Mouse (Mus musculus) embryonic facial prominence, embryonic 12.5 days (tissue): ENCODE measurements around the gene Osgin1. TPM values are rescaled to one million over a fixed set of nuclear protein-coding genes. Genes with fewer than 3 reads are reported as not detected.
A peak's percentile ranks its signal among the peaks of the same experiment; 100 is the strongest.

ENCODE experiments used
- ATAC-seq: fragments of 200-750 bp; cut with Nextera tagmentation; 2 replicates; pipeline ENCODE4 v1.8.0; 2017; ENCODE audit not compliant: insufficient number of reproducible peaks, insufficient read depth, low FRiP score, low TSS enrichment
- H3K27ac ChIP-seq: fragments of 300-500 bp; sonication (generic); 2 replicates; pipeline ENCODE4 v1.5.1; 2016; ENCODE audit warnings: mild to moderate bottlenecking
- H3K27me3 ChIP-seq: fragments of 300-500 bp; sonication (generic); 2 replicates; pipeline ENCODE4 v1.6.1; 2016; ENCODE audit warnings: mild to moderate bottlenecking, moderate library complexity
- H3K36me3 ChIP-seq: fragments of 300-500 bp; sonication (generic); 2 replicates; pipeline ENCODE4 v1.6.1; 2016; ENCODE audit warnings: mild to moderate bottlenecking
- H3K4me1 ChIP-seq: fragments of 300-500 bp; sonication (generic); 2 replicates; pipeline ENCODE4 v1.6.1; 2016
- H3K4me2 ChIP-seq: fragments of 300-500 bp; sonication (generic); replicated peaks from 2 replicates; pipeline ENCODE4 v1.6.1; 2016; ENCODE audit warnings: mild to moderate bottlenecking, moderate library complexity
- H3K4me3 ChIP-seq: fragments of 300-500 bp; sonication (generic); 2 replicates; pipeline ENCODE4 v1.5.1; 2016; ENCODE audit warnings: mild to moderate bottlenecking
- H3K9ac ChIP-seq: fragments of 300-500 bp; sonication (generic); 2 replicates; pipeline ENCODE4 v1.6.1; 2016; ENCODE audit warnings: mild to moderate bottlenecking, moderate library complexity
- H3K9me3 ChIP-seq: fragments of 300-500 bp; sonication (generic); 2 replicates; pipeline ENCODE4 v1.6.1; 2016; ENCODE audit warnings: mild to moderate bottlenecking, moderate library complexity
- WGBS: fragments of 180-500 bp; shearing (Covaris S2); methylation state at CpG from one replicate; pipeline ENCODE4 v1.1.7; 2016; 5-methylcytosine and 5-hydroxymethylcytosine counted together
- polyA plus RNA-seq: library from polyadenylated mRNA; unstranded; fragments of >200 nt; fragmentation: Nextera tagmentation; extraction: Ambion mirVana; gene quantifications from 2 replicates; pipeline ENCODE4 v1.2.1, GENCODE M21; 2016

The Osgin1 gene
- 0.43 and 0.56 TPM in 2 replicates for polyA plus RNA-seq

DNA sequence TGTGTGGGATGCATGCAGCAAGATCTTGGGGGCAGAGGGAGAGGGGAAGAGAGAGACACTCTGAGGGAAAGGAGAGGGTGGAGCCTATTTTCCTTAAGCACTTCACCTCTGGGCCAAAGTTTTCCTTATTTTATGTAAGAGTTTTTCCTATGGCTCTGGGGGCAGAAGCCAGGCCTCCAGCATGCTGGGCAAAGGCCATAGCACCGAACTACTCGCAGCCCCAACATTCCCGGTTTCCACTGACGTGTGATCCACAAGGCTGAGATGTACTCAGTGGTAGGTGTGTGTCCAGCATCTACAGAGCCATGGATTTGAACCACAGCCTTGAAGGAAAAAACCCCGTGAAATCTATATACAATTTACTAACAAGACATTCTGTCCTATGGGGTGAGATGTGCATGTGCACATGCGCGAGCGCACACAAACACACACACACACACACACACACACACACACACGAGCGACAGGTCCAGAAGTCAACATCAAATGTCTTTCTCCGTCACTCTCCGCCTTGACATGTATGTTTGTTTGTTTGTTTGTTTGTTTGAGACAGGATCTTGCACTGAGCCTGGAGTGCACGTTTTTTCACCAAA, at the start of gene Osgin1:
Osgin1 (plus strand) TSS at position 543 of the 593 bp plus-strand sequence.
- Histone ChIP-seq H3K9me3 (no peaks in the 10 kb centered on the region), H3K4me2 (no peak within 1 kb of the TSS), H3K4me3 (no peak within 1 kb of the TSS), H3K36me3 (no peaks in the 10 kb centered on the region), H3K4me1 (0 out of 2 replicates have a peak, but pooled peaks cover 3% of the 10 kb centered on the region), H3K27me3 (no peaks in the 10 kb centered on the region), H3K9ac (no peak within 1 kb of the TSS), H3K27ac (no peak within 1 kb of the TSS)
- ATAC-seq = no peak
- WGBS = 89% methylated on average over 13 of the region's 13 CpGs

DNA sequence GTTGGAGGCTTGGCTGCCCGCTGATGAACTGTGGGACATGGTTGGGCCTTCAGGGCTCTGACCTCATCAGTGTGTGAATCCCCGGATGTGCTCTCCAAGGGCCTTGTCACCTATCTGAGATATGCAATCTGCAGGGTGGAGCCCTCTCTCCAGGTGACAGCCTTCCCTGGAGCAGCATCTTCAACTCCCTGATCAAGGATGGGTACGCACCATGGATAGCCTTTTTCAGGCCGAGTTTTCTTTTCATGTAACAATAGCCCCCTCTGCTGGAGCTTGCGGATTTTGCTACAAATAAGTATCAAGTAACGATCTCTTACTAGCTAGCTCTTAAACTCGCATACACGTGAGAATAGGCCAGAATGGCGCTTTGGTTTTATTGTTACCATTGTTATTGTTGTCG, 49.4 kb upstream of the Osgin1 start:
- Histone ChIP-seq H3K9me3 (no peaks in the 10 kb centered on the region), H3K4me3 (no peak overlapping the region), H3K27me3 (no peaks in the 10 kb centered on the region), H3K4me1 (no peaks in the 10 kb centered on the region), H3K27ac (no peak overlapping the region), H3K9ac (no peak overlapping the region), H3K36me3 (no peaks in the 10 kb centered on the region), H3K4me2 (no peak overlapping the region)
- 26% methylated on average over 10 of the region's 10 CpGs for WGBS
- 0 out of 2 replicates have a peak, but pooled peaks have one; percentile 60 for ATAC-seq

DNA sequence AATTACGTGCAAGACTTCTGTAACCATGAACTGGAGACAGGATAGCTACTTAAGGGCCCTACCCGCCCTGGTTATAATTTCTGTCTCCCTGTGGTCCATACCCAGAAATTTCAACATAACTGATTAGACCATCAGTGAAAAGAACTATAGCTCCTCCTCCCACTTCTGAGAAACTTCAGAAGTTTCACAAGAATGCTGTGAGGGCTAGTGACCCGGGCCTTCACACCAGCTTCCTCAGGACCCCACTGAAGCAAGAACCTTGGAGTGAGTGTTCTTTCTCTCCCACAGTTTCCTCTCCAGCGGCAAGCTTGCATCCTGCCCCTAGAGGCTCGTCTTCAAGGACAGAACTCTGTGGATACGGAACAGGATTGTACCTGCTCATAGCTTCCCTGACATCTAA, 48.1 kb upstream of the Osgin1 start:
- H3K27me3 ChIP-seq = no peaks in the 10 kb centered on the region
- WGBS = 73% methylated on average over 6 of the region's 6 CpGs
- H3K9me3 ChIP-seq = no peaks in the 10 kb centered on the region

DNA sequence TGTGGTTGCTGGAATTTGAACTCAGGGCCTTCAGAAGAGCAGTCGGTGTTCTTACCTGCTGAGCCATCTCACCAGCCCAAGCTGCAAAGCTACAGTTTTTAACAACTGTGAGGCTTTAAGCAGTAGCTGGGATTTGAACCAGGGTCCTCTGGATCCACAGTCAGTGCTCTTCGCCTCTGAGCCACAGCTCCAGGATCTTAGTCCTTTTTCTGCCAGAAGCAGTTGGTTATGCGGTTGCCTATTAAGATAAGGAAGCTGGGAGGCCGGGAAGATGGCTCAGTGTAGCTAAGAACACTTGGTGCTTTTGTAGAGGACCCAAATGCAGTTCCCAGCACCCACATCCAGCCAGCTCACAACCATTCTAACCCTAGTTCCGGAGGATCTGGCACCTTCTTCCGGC, 46.9 kb upstream of the Osgin1 start:
- no peaks in the 10 kb centered on the region for H3K9me3 ChIP-seq
- no peaks in the 10 kb centered on the region for H3K4me1 ChIP-seq
- no peak overlapping the region for H3K4me2 ChIP-seq
- ATAC-seq = no peak
- WGBS = 78% methylated on average over 6 of the region's 6 CpGs
- no peak overlapping the region for H3K9ac ChIP-seq
- no peak overlapping the region for H3K4me3 ChIP-seq
- no peaks in the 10 kb centered on the region for H3K36me3 ChIP-seq
- H3K27ac ChIP-seq = no peak overlapping the region
- H3K27me3 ChIP-seq = no peaks in the 10 kb centered on the region

More for the DNA sequence above, 48.1 kb upstream of the Osgin1 start:
- no peaks in the 10 kb centered on the region for H3K36me3 ChIP-seq
- no peak overlapping the region for H3K4me2 ChIP-seq
- no peak for ATAC-seq
- H3K4me3 ChIP-seq = no peak overlapping the region
- no peak overlapping the region for H3K27ac ChIP-seq
- no peak overlapping the region for H3K9ac ChIP-seq
- H3K4me1 ChIP-seq = no peaks in the 10 kb centered on the region

DNA sequence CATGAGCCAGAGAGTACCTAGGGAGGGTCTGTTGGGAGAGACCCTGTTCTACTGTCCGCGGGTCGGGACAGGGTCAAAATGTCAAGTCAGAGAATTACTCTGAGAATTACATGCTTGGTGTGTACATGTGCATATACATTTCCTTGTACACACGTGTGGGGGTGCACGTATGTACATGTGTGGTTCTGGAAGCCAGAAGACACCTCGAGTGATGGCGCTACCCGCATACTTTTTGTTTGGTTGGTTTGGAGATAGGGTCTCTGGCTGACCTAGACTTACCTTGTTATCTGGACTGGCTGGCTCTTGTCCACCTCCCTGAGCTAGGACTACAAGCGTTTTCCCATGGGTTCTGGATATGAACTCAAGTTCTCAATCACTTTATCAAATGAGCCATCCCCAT, 39.8 kb upstream of the Osgin1 start:
- H3K4me2 ChIP-seq = peak overlapping the region; percentile 97
- 0 out of 2 replicates have a peak, but pooled peaks cover 6% of the 10 kb centered on the region for H3K36me3 ChIP-seq
- WGBS = 74% methylated on average over 9 of the region's 9 CpGs
- peak overlapping the region; percentile 79; the same call in 1 of the 2 replicates for H3K9ac ChIP-seq
- H3K4me1 ChIP-seq = peaks cover 6% of the 10 kb centered on the region
- H3K27ac ChIP-seq = no peak overlapping the region
- ATAC-seq = no peak
- no peaks in the 10 kb centered on the region for H3K27me3 ChIP-seq
- H3K4me3 ChIP-seq = peak overlapping the region; percentile 91
- H3K9me3 ChIP-seq = no peaks in the 10 kb centered on the region

DNA sequence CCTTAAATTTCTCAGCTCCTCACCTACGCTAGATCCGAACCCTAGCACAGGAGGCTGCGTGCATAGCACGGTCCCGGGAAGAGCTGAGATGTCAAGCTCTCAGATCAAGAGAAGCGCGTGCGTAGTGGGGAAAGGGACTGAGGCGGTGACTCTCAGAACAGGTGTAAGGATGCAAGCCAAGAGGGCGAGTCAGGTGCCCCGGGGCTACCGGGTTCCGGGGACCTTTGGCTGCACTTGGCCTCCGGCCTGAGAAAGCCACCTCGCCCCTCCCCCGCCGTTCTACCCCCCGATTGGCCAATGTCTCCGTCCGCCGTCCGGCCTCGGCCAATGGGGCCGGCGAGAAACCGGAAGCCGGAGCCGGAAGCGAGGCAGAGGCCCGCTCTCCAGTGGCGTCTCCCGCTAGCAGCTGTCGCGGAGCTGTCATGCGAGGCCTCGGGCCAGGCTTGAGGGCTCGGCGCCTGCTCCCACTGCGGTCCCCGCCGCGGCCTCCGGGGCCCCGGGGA, 39.3 kb upstream of the Osgin1 start, which contains the start of gene Mlycd:
Mlycd (plus strand) TSS at position 355 of the 503 bp plus-strand sequence.
- H3K27me3 ChIP-seq = no peaks in the 10 kb centered on the region
- H3K27ac ChIP-seq = peak within 1 kb of the TSS; percentile 61
- ATAC-seq = peak; percentile 92
- WGBS = 2% methylated on average over 42 of the region's 44 CpGs
- peak within 1 kb of the TSS; percentile 97 for H3K4me2 ChIP-seq
- peak within 1 kb of the TSS; percentile 79 for H3K9ac ChIP-seq
- H3K4me3 ChIP-seq = peak within 1 kb of the TSS; percentile 91
- peaks cover 6% of the 10 kb centered on the region for H3K4me1 ChIP-seq
- 0 out of 2 replicates have a peak, but pooled peaks cover 6% of the 10 kb centered on the region for H3K36me3 ChIP-seq
- H3K9me3 ChIP-seq = no peaks in the 10 kb centered on the region

DNA sequence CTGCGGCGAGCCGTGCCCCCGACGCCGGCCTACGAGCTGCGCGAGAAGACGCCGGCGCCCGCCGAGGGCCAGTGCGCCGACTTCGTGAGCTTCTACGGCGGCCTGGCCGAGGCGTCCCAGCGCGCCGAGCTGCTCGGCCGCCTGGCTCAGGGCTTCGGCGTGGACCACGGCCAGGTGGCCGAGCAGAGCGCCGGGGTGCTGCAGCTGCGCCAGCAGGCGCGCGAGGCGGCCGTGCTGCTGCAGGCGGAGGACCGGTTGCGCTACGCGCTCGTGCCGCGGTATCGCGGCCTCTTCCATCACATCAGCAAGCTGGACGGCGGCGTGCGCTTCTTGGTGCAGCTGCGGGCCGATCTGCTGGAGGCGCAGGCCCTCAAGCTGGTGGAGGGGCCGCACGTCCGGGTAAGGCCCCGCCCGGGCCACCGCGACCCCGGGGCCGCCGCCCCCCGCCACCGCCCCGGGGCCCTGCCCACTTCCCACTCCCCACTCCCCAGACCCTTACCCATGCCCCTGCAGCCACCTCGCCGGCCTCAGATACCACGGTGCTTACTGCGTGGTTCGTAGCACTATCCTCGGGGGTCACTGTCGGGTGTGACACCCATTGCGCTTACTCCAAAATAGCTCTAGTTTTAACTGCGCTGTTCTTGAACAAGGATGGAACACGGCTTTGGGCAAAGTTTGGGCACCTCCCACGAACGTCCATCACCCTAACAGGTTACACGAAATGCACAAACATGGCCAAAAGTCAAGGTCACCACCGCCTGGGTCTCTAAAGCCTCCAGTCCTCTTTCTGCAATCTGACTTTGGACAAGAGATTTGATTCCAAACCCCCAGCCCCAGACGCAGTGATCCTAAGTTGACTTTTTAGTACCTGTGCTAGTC, 38.6 kb upstream of the Osgin1 start:
- 0 out of 2 replicates have a peak, but pooled peaks cover 6% of the 10 kb centered on the region for H3K36me3 ChIP-seq
- H3K9ac ChIP-seq = peak overlapping the region; percentile 79

DNA sequence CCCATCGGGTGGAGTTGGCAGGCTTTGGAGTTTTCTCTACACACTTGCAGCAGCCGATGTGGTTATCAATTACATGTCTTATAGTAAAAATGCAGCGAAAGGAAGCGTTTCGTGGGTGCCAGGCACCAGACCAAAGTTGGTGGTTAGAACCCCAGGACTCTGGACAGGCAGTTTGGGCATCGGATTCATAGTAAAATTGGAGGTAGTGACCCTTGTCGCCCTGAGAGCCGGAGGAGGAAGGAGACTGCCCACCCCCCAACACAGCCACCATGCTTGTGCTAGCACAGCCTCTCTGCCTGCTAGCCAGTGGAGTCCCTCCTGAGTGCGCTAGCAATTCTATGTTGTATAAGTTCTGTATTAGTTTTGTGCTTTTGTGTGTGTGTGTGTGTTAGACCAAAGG, 35.4 kb upstream of the Osgin1 start:
- no peak overlapping the region for H3K9ac ChIP-seq
- no peak overlapping the region for H3K27ac ChIP-seq
- H3K4me1 ChIP-seq = peaks cover 8% of the 10 kb centered on the region
- no peak overlapping the region for H3K4me3 ChIP-seq
- no peak for ATAC-seq
- H3K36me3 ChIP-seq = peaks cover 14% of the 10 kb centered on the region
- no peaks in the 10 kb centered on the region for H3K9me3 ChIP-seq
- H3K27me3 ChIP-seq = no peaks in the 10 kb centered on the region
- WGBS = 83% methylated on average over 9 of the region's 9 CpGs
- H3K4me2 ChIP-seq = no peak overlapping the region

More for the DNA sequence above, 38.6 kb upstream of the Osgin1 start:
- Histone ChIP-seq H3K4me3 (peak overlapping the region; percentile 91), H3K4me1 (peaks cover 6% of the 10 kb centered on the region), H3K4me2 (peak overlapping the region; percentile 97), H3K27me3 (no peaks in the 10 kb centered on the region), H3K27ac (peak overlapping the region; percentile 61), H3K9me3 (no peaks in the 10 kb centered on the region)
- 6% methylated on average over 82 of the region's 83 CpGs for WGBS
- ATAC-seq = peak; percentile 43; the same call in 1 of the 2 replicates

DNA sequence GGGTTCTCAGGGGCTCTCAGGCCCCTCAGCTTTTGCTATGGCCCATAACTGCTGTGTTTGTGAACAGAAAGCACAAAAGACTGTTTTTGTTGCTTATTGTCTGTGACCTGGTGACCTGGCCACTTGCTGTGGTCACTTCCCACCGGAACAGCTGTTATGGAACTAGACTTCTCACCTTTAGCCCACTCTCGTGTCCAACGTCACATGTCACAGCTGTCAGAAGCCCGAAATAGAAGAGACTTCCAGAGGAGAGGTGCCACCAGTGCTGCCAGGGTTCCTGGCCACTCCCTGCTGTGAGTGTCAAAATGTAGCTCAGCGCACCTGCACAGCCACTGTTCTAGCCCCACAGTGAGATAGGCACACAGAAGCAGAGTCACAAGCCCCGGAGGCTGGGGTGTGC, 34.7 kb upstream of the Osgin1 start:
- no peaks in the 10 kb centered on the region for H3K27me3 ChIP-seq

DNA sequence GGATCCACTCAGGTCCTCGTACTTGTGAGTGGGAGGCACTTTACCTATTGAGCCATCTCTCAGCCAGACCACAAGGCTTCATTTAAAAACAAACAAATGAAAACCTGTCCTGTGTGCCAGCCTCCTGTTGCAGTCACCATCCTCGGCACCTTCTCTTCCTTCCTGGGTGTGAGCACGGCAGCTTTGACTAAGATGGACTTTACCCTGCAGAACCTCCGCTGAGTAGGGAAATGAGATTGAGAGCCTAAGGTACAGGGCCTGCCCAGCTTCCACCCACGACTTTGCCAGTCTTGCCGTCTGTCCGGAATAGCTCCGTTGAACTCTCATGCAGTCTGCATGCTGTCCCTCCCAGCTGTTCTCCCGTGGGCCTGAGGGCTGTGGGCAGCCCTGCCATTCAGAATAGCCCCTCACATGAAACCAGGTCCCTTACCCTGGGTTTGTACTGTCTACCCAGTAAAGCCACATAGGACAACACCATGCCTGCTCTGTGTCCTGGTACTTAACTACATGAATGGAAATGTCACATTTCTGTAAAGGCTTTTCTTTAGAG, 33.7 kb upstream of the Osgin1 start:
- 78% methylated on average over 9 of the region's 9 CpGs for WGBS
- no peaks in the 10 kb centered on the region for H3K27me3 ChIP-seq
- H3K9ac ChIP-seq = no peak overlapping the region
- H3K9me3 ChIP-seq = no peaks in the 10 kb centered on the region
- peaks cover 22% of the 10 kb centered on the region for H3K36me3 ChIP-seq
- no peak overlapping the region for H3K4me3 ChIP-seq
- no peak overlapping the region for H3K4me2 ChIP-seq
- H3K4me1 ChIP-seq = peaks cover 8% of the 10 kb centered on the region
- no peak overlapping the region for H3K27ac ChIP-seq
- ATAC-seq = no peak

More for the DNA sequence above, 34.7 kb upstream of the Osgin1 start:
- 83% methylated on average over 6 of the region's 6 CpGs for WGBS
- no peak overlapping the region for H3K4me3 ChIP-seq
- H3K36me3 ChIP-seq = peaks cover 14% of the 10 kb centered on the region
- no peak overlapping the region for H3K9ac ChIP-seq
- no peak overlapping the region for H3K4me2 ChIP-seq
- peaks cover 8% of the 10 kb centered on the region for H3K4me1 ChIP-seq
- no peaks in the 10 kb centered on the region for H3K9me3 ChIP-seq
- ATAC-seq = no peak
- no peak overlapping the region for H3K27ac ChIP-seq

DNA sequence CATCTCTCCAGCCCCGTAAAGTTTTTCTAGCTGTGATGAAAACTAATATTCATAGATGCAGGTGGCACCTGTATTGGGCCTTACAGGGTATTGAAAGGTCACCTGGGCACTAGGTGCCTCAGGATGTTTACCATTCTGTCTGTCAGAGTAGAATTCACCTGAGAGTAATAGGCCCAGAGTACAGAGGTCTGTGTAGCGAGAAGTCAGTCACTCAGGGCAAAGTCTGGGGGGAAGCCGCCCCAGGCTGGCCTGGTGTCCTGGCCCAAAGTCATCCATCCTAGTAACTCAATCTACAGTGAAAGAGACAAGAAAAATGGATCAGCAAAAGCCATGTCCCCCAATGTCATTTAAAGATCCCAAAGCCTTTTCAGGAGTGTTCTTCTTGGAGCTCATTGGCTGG, 33.0 kb upstream of the Osgin1 start:
- no peak overlapping the region for H3K27ac ChIP-seq
- H3K4me1 ChIP-seq = peaks cover 3% of the 10 kb centered on the region; the same call in 1 of the 2 replicates
- 78% methylated on average over 3 of the region's 3 CpGs for WGBS
- H3K36me3 ChIP-seq = peaks cover 24% of the 10 kb centered on the region
- no peaks in the 10 kb centered on the region for H3K27me3 ChIP-seq
- H3K9ac ChIP-seq = no peak overlapping the region
- H3K9me3 ChIP-seq = no peaks in the 10 kb centered on the region
- no peak overlapping the region for H3K4me2 ChIP-seq
- no peak overlapping the region for H3K4me3 ChIP-seq
- no peak for ATAC-seq
